Mouse (Mus musculus) cerebellum, adult 9-11 months (tissue): ENCODE data around the gene Nxpe3.

ENCODE experiments used
- DNase-seq: peaks from one replicate; pipeline ENCODE4 v3.0.0; 2022

Gene Nxpe3

GRCm38 (mm10) chr16:55832617-55833016 lies 62.5 kb downstream of the Nxpe3 start:
- no peak for DNase-seq

- DNase-seq: no peak
These were observed 63.0 kb downstream of the Nxpe3 start for GRCm38 (mm10) chr16:55832040-55832439.

- no peak for DNase-seq
These were observed 63.6 kb downstream of the Nxpe3 start for GRCm38 (mm10) chr16:55831451-55831850.

GRCm38 (mm10) chr16:55823398-55824155 lies 71.5 kb downstream of the Nxpe3 start:
- DNase-seq: peak; percentile 30

- no peak for DNase-seq
These were observed 72.2 kb downstream of the Nxpe3 start for GRCm38 (mm10) chr16:55822741-55823397.

DNA sequence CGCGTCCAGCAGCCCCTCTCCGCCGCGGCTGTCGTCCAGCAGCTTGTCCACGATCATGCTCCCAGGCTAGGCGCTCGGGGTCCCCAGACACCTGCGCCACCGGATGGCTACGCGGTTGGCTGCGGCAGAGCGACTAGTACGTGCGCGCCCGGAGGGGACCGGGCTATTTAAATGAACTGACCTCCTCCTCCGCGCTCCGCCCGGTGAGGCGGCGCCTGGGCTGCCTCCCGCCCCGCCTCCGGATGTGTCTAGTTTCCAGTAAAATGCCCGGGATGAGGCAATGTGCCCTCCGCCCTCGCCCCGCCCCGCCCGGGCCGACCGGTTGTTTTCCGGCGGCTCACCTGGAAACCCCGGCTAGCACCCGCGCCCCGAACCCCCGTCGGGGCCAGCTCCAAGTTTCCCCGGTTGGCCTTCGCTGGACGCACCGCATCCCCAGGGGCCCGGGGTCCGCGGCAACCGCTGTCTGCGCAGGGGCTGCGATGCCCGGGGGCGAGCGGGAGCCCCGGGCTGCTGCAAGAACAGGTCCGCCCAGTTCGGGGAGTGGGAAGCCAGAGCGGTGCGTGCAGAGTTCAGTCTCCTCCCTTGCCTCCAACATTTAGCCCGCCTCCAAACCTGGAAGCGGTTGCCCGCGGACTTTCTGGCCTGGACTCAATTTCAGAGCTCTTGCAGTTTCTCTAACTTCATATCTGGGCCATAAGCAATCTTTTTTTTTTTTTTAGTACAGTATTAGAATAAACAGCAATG lies 72.9 kb downstream of the Nxpe3 start:
- peak; percentile 96 for DNase-seq

DNA sequence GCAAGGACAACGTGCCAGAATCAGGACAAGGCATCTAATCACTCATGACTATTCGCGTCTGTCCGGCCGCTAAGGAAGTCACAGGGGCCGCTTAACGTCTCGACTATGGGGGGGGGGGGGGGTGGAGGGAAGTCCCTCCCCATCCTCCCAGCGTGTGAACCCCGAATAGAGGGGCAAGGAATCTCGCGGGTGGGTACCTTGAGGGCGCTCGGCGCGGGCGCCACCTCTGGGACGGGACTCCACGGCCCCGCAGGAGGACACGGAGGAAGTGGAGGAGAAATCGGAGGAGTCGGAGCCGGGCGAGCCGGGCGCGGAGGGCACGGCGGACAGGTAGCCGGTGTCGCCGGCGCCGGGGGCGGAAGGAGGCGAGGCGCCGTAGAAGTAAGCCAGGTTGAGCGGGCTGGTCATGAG lies 73.5 kb downstream of the Nxpe3 start:
- no peak for DNase-seq

- no peak for DNase-seq
These were observed 74.0 kb downstream of the Nxpe3 start for GRCm38 (mm10) chr16:55820916-55821570.

- DNase-seq: no peak
These were observed 74.7 kb downstream of the Nxpe3 start for GRCm38 (mm10) chr16:55820161-55820915.

- DNase-seq: no peak
These were observed 75.8 kb downstream of the Nxpe3 start for GRCm38 (mm10) chr16:55819186-55819861.

- no peak for DNase-seq
These were observed 77.2 kb downstream of the Nxpe3 start for GRCm38 (mm10) chr16:55817717-55818515.

DNA sequence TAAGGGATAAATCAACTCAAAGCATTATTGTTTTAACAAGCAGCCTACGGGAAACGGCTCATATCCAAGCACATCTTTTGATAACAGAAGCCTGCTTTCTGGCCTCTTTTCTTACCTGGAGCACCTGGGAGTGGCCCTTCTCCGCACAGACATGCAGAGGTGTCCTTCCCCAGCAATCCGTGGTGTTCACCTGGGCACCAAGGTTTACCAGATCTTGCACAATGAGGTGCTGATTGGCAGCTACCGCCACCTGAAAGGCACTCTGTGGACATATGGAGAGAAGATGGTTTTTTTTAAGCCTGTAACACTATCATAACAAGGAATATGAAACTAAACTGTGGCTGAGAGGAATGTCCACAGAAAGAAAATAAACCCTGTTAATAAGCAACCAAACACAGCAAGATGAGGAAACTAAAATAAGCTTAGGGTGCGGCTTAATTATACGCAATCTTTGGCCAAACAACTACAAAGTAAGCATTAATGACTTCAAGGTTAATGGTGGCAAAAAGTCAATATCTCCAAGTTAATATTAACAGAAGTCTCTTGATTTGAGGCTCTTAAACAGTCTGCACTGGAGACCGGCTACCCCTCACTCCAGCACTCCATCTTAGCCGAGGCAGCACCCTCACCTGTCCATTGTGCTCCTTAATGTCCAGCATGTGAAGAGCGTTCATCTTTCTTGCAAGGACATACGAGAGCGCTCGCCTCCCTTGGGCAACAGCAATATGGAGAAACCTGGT lies 78.7 kb downstream of the Nxpe3 start:
- no peak for DNase-seq

GRCm38 (mm10) chr16:55815466-55815865 lies 79.6 kb downstream of the Nxpe3 start:
- no peak for DNase-seq

- no peak for DNase-seq
These were observed 80.4 kb downstream of the Nxpe3 start for GRCm38 (mm10) chr16:55814686-55815085.

DNA sequence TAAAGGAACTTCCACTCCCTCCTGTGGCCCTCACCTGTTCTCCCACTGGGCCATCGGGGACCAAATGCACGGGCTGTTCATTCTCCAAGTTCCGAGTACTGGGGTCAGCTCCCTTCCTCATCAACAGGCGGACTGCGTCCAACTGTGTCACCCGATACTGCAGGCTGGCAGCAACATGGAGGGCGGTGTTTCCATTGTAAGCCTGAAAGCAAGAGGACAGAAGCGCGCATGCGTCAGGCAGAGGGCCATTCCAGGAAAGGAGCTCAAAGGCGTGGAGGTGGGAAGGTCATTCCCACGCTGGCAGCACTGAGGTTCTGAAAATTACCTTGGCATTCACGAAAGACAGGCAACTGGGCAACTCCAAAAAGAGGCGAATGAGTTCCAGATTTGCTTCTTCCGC lies 81.2 kb downstream of the Nxpe3 start:
- no peak for DNase-seq

- no peak for DNase-seq
These were observed 83.3 kb downstream of the Nxpe3 start for GRCm38 (mm10) chr16:55811792-55812191.

- no peak for DNase-seq
These were observed 85.1 kb downstream of the Nxpe3 start for GRCm38 (mm10) chr16:55809779-55810514.

- no peak for DNase-seq
These were observed 85.7 kb downstream of the Nxpe3 start for GRCm38 (mm10) chr16:55809345-55809744.

DNA sequence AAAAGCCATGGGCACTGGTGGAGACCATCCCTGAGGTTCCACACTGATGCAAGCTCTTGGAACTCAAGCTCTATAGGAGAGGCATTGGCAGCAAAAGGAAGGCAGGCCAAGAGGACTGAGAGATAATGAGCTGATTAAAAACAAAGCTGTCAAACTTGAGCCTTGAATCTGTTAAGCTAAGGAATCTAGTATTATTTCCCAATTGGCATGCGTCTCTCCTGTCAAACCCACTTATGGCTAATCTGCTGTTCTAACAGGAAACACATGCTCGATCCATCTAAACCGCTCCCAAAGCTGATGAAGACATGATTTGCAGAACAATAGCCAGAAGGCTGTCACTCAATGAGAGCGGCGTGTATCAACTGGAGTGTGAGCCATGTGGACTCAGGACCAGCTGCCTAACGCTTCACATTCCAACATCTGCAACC lies 87.6 kb downstream of the Nxpe3 start:
- DNase-seq: no peak
